Mouse (Mus musculus): ENCODE results near the gene Gm49661. TPM values are rescaled to one million over a fixed set of nuclear protein-coding genes. Genes with fewer than 3 reads are reported as not detected.

The Gm49661 gene
- polyA plus RNA-seq (2015; fragmentation: Nextera tagmentation; extraction: Ambion mirVana) = not detected in 2 replicates

DNA sequence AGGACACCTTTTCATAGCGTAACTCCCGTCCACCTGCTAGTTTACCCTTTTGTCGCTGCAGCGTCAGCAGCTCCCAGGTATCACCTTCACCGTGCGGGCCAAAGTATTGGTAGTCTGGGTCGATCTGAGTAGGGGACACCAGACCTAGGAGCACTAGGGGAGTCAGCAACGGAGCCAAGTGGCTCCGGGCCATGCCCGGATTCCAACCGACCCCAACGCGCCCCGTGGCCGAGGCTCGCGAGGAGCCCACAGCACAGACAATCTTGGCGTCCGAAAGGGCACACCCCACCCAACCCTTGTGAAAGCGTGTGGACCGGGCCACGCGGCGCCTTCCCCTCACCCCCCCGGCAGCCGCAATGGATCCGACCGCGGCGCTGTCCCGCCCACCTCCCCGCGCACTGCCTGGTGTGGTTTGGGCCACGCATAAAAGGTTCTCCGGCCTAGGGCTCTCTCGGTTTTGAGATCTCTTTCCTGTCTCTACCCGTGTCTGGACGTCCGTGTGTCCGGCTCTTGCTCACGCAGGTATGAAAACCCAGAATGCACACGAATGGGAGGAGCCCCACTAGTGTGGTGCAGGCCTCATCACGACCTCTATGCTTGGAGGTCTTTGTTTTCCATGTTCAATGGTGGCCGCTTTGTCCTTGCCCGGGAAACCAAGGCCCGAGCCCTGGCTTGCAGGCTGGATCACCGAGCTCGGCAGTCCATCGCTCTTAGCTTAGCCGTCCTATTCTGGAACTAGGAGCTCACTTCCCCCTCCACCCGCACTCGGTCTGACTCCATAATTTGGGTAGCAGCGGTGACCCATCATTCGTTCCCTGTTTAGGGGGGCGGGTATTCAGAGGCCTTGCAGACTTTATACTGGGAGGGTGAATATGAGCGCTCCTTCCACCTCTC, at the start of gene Gm49661, which contains the start of the genes Prdx2 and Rnaseh2a:
TSS of gene Gm49661 (minus strand) at position 193 of the 894 bp plus-strand sequence.
TSS of gene Prdx2 (plus strand) at position 347 of the 894 bp plus-strand sequence.
TSS of gene Rnaseh2a (minus strand) at position 527 of the 894 bp plus-strand sequence.
- Histone ChIP-seq H3K4me3 (peak within 1 kb of the TSS; percentile 69), H3K4me1 (peaks cover 41% of the 10 kb centered on the region), H3K4me2 (peak within 1 kb of the TSS; percentile 88)

DNA sequence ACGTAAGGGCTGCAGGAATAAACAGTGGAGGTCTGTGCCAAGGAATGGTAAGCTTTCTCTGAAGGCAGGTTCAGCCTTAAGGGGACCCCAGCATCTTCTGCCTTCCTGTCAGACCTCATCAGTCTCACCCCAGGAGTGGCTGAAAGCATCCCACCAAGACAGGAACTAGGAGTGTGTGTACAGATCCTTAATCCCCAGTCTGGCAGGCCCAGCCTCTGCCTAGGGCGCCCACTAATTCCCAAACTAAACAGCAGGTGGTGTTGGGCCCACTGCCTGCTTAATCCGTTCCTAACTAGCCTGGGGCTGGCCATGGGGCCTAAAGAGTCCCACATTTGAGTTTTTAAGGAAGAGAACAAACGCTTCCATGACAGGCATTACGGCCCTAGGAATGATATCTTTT, 48.0 kb upstream of the Gm49661 start:
- Histone ChIP-seq H3K4me1 (no peaks in the 10 kb centered on the region), H3K27ac (no peak overlapping the region), H3K4me3 (no peak overlapping the region), H3K36me3 (ENCODE audit: poor library complexity, severe bottlenecking) (peaks cover 50% of the 10 kb centered on the region), H3K9ac (no peak overlapping the region), H3K4me2 (no peak overlapping the region), H3K9me3 (replicated peaks) (no peaks in the 10 kb centered on the region), H3K27me3 (peaks cover 25% of the 10 kb centered on the region)
- ATAC-seq = no peak
- WGBS = 17% methylated on average over 5 of the region's 5 CpGs

More for the DNA sequence above, at the start of gene Gm49661, which contains the start of the genes Prdx2 and Rnaseh2a:
- H3K9me3 ChIP-seq (replicated peaks) = no peaks in the 10 kb centered on the region
- peak within 1 kb of the TSS; percentile 90 for H3K9ac ChIP-seq
- ATAC-seq = peak; percentile 76
- H3K36me3 ChIP-seq (ENCODE audit: poor library complexity, severe bottlenecking) = peaks cover 38% of the 10 kb centered on the region
- peak within 1 kb of the TSS; percentile 76 for H3K27ac ChIP-seq
- no peaks in the 10 kb centered on the region for H3K27me3 ChIP-seq
- under 1% methylated on average over 56 of the region's 56 CpGs for WGBS

GRCm38 (mm10) chr8:85016724-85017123, 47.5 kb upstream of the Gm49661 start:
- no peak overlapping the region for H3K4me3 ChIP-seq
- H3K4me2 ChIP-seq = no peak overlapping the region
- H3K36me3 ChIP-seq (ENCODE audit: poor library complexity, severe bottlenecking) = peaks cover 45% of the 10 kb centered on the region
- WGBS = 68% methylated on average over 10 of the region's 10 CpGs
- no peak for ATAC-seq
- no peaks in the 10 kb centered on the region for H3K4me1 ChIP-seq
- no peak overlapping the region for H3K9ac ChIP-seq
- no peak overlapping the region for H3K27ac ChIP-seq
- no peaks in the 10 kb centered on the region for H3K9me3 ChIP-seq (replicated peaks)
- peaks cover 27% of the 10 kb centered on the region for H3K27me3 ChIP-seq

- peak within 1 kb of the TSS; percentile 72 for H3K4me2 ChIP-seq
- peaks cover 43% of the 10 kb centered on the region for H3K27me3 ChIP-seq
- peaks cover 22% of the 10 kb centered on the region for H3K36me3 ChIP-seq (ENCODE audit: poor library complexity, severe bottlenecking)
- H3K9ac ChIP-seq = peak within 1 kb of the TSS; percentile 62
- no peaks in the 10 kb centered on the region; the same call in 1 of the 2 replicates for H3K9me3 ChIP-seq (replicated peaks)
- 93% methylated on average over 1 of the region's 2 CpGs for whole genome bisulfite sequencing
- ATAC-seq = no peak
- H3K4me3 ChIP-seq = peak within 1 kb of the TSS; percentile 36
- no peaks in the 10 kb centered on the region for H3K4me1 ChIP-seq
- H3K27ac ChIP-seq = no peak within 1 kb of the TSS
These were observed 45.2 kb upstream of the Gm49661 start, which contains the start of gene Best2 for GRCm38 (mm10) chr8:85014431-85014830. Gene Best2, minus strand, starts transcription at chr8:85014531.

GRCm38 (mm10) chr8:85013230-85013840, 44.1 kb upstream of the Gm49661 start:
- Histone ChIP-seq H3K9ac (peak overlapping the region; percentile 62), H3K4me2 (peak overlapping the region; percentile 72), H3K4me1 (no peaks in the 10 kb centered on the region), H3K9me3 (replicated peaks) (no peaks in the 10 kb centered on the region; the same call in 1 of the 2 replicates), H3K4me3 (peak overlapping the region; percentile 36), H3K27ac (no peak overlapping the region), H3K27me3 (peaks cover 53% of the 10 kb centered on the region), H3K36me3 (ENCODE audit: poor library complexity, severe bottlenecking) (peaks cover 11% of the 10 kb centered on the region)
- ATAC-seq = peak; percentile 81
- WGBS = 6% methylated on average over 26 of the region's 26 CpGs

DNA sequence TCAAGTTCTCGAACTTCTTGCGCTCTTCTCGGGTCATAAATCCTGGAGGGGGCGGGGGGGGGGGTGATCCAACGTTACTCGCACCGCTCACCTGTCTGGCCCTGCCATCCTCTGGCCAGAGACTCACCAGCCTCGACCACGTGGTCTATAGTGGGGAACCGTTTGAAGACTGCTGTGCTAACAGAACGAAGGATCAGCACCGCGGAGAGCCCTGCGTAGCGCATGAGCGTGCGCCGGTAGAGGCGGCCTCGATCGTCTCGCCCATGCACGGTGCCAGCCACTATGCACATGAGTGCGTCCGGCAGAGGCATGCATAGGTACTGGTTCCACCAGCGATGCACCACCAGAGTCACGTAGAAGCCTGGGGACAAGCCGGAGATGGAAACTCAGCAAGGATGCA, 42.0 kb upstream of the Gm49661 start:
- no peak overlapping the region for H3K9ac ChIP-seq
- 17% methylated on average over 28 of the region's 28 CpGs for WGBS
- no peak for ATAC-seq
- no peaks in the 10 kb centered on the region for H3K36me3 ChIP-seq (ENCODE audit: poor library complexity, severe bottlenecking)
- H3K4me3 ChIP-seq = no peak overlapping the region
- H3K4me1 ChIP-seq = no peaks in the 10 kb centered on the region
- no peak overlapping the region for H3K4me2 ChIP-seq
- no peaks in the 10 kb centered on the region; the same call in 1 of the 2 replicates for H3K9me3 ChIP-seq (replicated peaks)
- H3K27ac ChIP-seq = no peak overlapping the region
- H3K27me3 ChIP-seq = peaks cover 61% of the 10 kb centered on the region

DNA sequence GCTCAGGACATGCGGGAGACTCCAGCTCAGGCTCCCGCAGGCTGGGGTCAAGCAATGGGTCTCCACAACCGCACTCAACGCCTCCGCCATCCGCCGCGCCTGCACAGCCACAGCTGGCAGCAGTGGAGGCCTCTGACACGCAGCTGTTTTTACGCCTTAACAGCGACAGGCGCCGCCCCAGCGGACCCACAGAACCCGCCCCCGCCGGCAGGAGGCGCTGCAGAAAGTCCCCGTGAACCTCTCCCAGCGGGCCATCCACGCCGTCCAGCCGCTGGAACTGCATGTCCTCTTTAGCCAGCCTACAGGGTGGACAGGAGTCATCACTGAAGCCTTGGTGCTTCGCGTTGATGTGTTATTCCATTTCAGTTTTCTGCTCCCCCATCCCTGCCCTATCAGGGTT, 38.5 kb upstream of the Gm49661 start:
- Histone ChIP-seq H3K27ac (no peak overlapping the region), H3K36me3 (ENCODE audit: poor library complexity, severe bottlenecking) (peaks cover 3% of the 10 kb centered on the region; the same call in 1 of the 2 replicates), H3K4me1 (no peaks in the 10 kb centered on the region), H3K4me3 (no peak overlapping the region), H3K4me2 (no peak overlapping the region), H3K9me3 (replicated peaks) (no peaks in the 10 kb centered on the region; the same call in 1 of the 2 replicates), H3K27me3 (peaks cover 39% of the 10 kb centered on the region), H3K9ac (no peak overlapping the region)
- WGBS = 20% methylated on average over 25 of the region's 25 CpGs
- ATAC-seq = no peak

DNA sequence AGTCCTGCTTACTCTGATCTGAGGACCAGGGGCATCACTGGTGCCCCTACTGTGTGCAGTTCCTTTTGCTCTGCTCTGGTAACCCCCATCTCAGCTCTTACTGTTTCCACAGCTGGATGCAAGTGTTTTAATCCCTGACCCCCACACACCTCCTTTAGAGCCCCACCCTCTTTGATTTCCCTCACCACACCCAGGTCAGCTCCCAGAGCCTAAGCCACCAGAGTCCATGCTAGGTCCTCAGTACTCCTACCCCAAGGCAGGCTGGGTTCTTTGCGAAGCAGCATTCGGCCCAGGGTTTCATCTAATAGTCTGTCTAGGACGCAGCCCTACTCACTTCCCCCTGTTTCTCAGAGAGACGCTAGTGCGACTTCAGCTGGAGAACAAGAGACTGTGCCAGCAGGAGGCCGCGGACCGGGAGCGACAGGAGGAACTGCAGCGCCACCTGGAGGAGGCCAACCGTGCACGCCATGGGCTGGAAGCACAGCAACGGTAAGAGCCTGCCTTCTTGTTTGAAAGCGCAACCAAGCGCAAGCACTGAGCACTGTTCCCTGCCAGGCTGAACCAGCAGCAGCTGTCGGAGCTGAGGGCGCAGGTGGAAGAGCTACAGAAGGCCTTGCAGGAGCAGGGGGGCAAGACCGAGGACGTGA, 28.5 kb upstream of the Gm49661 start:
- H3K36me3 ChIP-seq (ENCODE audit: poor library complexity, severe bottlenecking) = peaks cover 4% of the 10 kb centered on the region; the same call in 1 of the 2 replicates
- H3K4me2 ChIP-seq = peak overlapping the region; percentile 46
- H3K9ac ChIP-seq = peak overlapping the region; percentile 48
- 0 out of 2 replicates have a peak overlapping the region, but pooled peaks have one; percentile 9 for H3K4me3 ChIP-seq
- peaks cover 17% of the 10 kb centered on the region; the same call in 1 of the 2 replicates for H3K27me3 ChIP-seq
- 0 out of 2 replicates have a peak overlapping the region, but pooled peaks have one; percentile 25 for H3K27ac ChIP-seq
- WGBS = under 1% methylated on average over 19 of the region's 19 CpGs
- H3K4me1 ChIP-seq = peaks cover 16% of the 10 kb centered on the region
- ATAC-seq = peak; percentile 86
- no peaks in the 10 kb centered on the region for H3K9me3 ChIP-seq (replicated peaks)

DNA sequence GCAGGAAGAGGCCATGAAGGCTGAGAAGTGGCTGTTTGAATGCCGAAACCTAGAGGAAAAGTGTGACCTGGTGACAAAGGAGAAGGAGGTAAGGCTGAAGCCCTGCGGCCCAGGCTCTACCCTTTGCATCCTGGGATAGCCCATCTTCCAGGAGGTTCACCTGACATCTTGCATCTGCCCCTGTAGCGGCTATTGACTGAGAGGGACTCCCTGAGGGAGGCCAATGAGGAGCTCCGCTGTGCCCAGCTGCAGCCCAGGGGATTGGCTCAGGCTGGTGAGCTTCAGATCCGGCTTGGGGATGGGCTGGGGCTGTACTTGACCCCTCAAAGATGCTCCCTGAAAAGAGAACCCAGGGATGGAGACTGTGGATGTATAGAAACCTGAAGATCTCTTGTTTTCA, 27.7 kb upstream of the Gm49661 start:
- Histone ChIP-seq H3K9me3 (replicated peaks) (no peaks in the 10 kb centered on the region), H3K27me3 (peaks cover 17% of the 10 kb centered on the region; the same call in 1 of the 2 replicates), H3K4me2 (no peak overlapping the region), H3K27ac (no peak overlapping the region), H3K4me1 (peaks cover 16% of the 10 kb centered on the region), H3K36me3 (ENCODE audit: poor library complexity, severe bottlenecking) (no peaks in the 10 kb centered on the region), H3K4me3 (no peak overlapping the region), H3K9ac (no peak overlapping the region)
- 82% methylated on average over 5 of the region's 5 CpGs for WGBS
- no peak for ATAC-seq

DNA sequence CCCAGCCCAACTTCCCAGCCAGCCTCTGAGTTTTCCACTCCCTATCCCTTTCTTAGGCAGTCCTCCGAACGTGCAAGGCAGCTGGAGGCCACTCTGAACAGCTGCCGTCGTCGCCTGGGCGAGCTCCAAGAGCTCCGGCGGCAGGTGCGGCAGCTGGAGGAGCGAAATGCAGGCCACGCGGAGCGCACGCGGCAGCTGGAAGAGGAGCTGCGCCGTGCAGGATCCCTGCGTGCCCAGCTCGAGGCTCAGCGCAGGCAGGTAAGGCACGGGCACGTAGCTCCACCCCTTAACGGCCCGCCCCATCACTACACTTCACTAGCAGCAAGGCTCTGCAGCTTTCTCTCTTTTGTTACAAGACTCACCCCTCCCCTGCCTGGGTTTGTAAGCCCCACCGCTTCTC, 26.4 kb upstream of the Gm49661 start:
- no peak overlapping the region for H3K4me3 ChIP-seq
- peaks cover 22% of the 10 kb centered on the region for H3K4me1 ChIP-seq
- H3K9me3 ChIP-seq (replicated peaks) = no peaks in the 10 kb centered on the region
- peak overlapping the region; percentile 32 for H3K4me2 ChIP-seq
- H3K27ac ChIP-seq = no peak overlapping the region
- WGBS = 20% methylated on average over 25 of the region's 25 CpGs
- H3K9ac ChIP-seq = peak overlapping the region; percentile 30; the same call in 1 of the 2 replicates
- peaks cover 17% of the 10 kb centered on the region; the same call in 1 of the 2 replicates for H3K27me3 ChIP-seq
- peak; percentile 25; the same call in 1 of the 2 replicates for ATAC-seq
- no peaks in the 10 kb centered on the region for H3K36me3 ChIP-seq (ENCODE audit: poor library complexity, severe bottlenecking)

- Histone ChIP-seq H3K4me2 (no peak overlapping the region), H3K27me3 (peaks cover 17% of the 10 kb centered on the region; the same call in 1 of the 2 replicates), H3K36me3 (ENCODE audit: poor library complexity, severe bottlenecking) (no peaks in the 10 kb centered on the region), H3K9ac (no peak overlapping the region; the same call in 1 of the 2 replicates), H3K4me3 (no peak overlapping the region), H3K4me1 (peaks cover 25% of the 10 kb centered on the region), H3K9me3 (replicated peaks) (no peaks in the 10 kb centered on the region), H3K27ac (no peak overlapping the region)
- 91% methylated on average over 9 of the region's 9 CpGs for WGBS
- ATAC-seq = no peak
These were observed 25.1 kb upstream of the Gm49661 start for GRCm38 (mm10) chr8:84994375-84994774.
